Mouse (Mus musculus) CH12.LX (cell line): ENCODE measurements at regions not wholly inside any gene's neighbourhood (a gene's known extent, or its start where the extent isn't known, plus 50 kb on each side); places are given as distances from the start of the nearest gene placed in this dataset.
A peak's percentile ranks its signal among the peaks of the same experiment; 100 is the strongest.

Experiments
- DNase-seq: peaks from one replicate; pipeline ENCODE4 v3.0.0-alpha.2; 2013; ENCODE audit errors: extremely low read depth
- H3K27ac ChIP-seq: 2 replicates; pipeline ENCODE4 v1.5.1; 2012; ENCODE audit warnings: low read depth, mild to moderate bottlenecking, control low read depth, moderate library complexity; ENCODE audit not compliant: insufficient read depth
- H3K27me3 ChIP-seq: replicated peaks from 2 replicates; pipeline ENCODE3; 2012; ENCODE audit warnings: inconsistent platforms
- H3K36me3 ChIP-seq, 2 experiments: replicated peaks in 1 of 2; 2 replicates each; pipeline versions ENCODE3 to v1.6.1; 2012; ENCODE audit warnings: inconsistent platforms in 1 of 2, low read length in 1 of 2, mild to moderate bottlenecking in 1 of 2, mixed read lengths in 1 of 2, moderate library complexity in 1 of 2; ENCODE audit not compliant: control insufficient read depth in 1 of 2, insufficient read depth in 1 of 2
- H3K4me1 ChIP-seq, 2 experiments: 2 replicates each; pipeline ENCODE4 v1.6.1; 2012; ENCODE audit warnings: inconsistent platforms in 1 of 2, moderate library complexity in 1 of 2; ENCODE audit not compliant: insufficient read depth in 2 of 2, control insufficient read depth in 1 of 2
- H3K4me2 ChIP-seq: 2 replicates; pipeline ENCODE4 v1.6.1; 2012; ENCODE audit warnings: low read depth, mild to moderate bottlenecking, control low read depth; ENCODE audit not compliant: poor library complexity, insufficient read depth, severe bottlenecking
- H3K4me3 ChIP-seq, 3 experiments: fragments of 150-350 bp in 1 of 3; sonication (generic) in 1 of 3; replicated peaks in 1 of 3; 2 replicates each; pipeline versions ENCODE3 to v1.5.1; 2011 to 2012; ENCODE audit warnings: low read depth in 2 of 3, low read length in 2 of 3, mild to moderate bottlenecking in 2 of 3, moderate library complexity in 2 of 3, control low read depth in 1 of 3, improper control_type of control experiment in 1 of 3, inconsistent platforms in 1 of 3, mixed read lengths in 1 of 3; ENCODE audit not compliant: poor library complexity in 1 of 3
- H3K79me2 ChIP-seq: replicated peaks from 2 replicates; pipeline ENCODE4 v1.6.1; 2012; ENCODE audit warnings: mild to moderate bottlenecking, moderate library complexity; ENCODE audit not compliant: control insufficient read depth, poor library complexity, insufficient read depth, severe bottlenecking; ENCODE audit errors: extremely low read depth
- H3K9ac ChIP-seq: 2 replicates; pipeline ENCODE4 v1.6.1; 2012; ENCODE audit warnings: low read depth, mild to moderate bottlenecking, control low read depth, moderate library complexity; ENCODE audit not compliant: insufficient read depth
- H3K9me3 ChIP-seq: replicated peaks from 2 replicates; pipeline ENCODE3; 2012; ENCODE audit warnings: low read length, inconsistent platforms, mixed read lengths
- BHLHE40 ChIP-seq: IDR thresholded peaks from 2 replicates; pipeline ENCODE4 v1.6.1; 2011; ENCODE audit warnings: mild to moderate bottlenecking, low read depth, low read length, improper control_type of control experiment
- CHD2 ChIP-seq: IDR thresholded peaks from 2 replicates; pipeline ENCODE4 v1.6.1; 2011; ENCODE audit warnings: low read length, improper control_type of control experiment
- CTCF ChIP-seq, 2 experiments: IDR thresholded peaks in 1 of 2; conservative IDR thresholded peaks in 1 of 2; 2 replicates each; pipeline ENCODE4 v1.5.1; 2011 to 2012; ENCODE audit warnings: low read depth in 2 of 2, low read length in 2 of 2, improper control_type of control experiment in 1 of 2, inconsistent platforms in 1 of 2, mild to moderate bottlenecking in 1 of 2, moderate library complexity in 1 of 2
- E2F4 ChIP-seq: IDR thresholded peaks from 2 replicates; pipeline ENCODE4 v1.6.1; 2011; ENCODE audit warnings: low read depth, low read length, improper control_type of control experiment; ENCODE audit not compliant: insufficient replicate concordance
- ELF1 ChIP-seq: IDR thresholded peaks from 2 replicates; pipeline ENCODE4 v1.6.1; 2014; ENCODE audit warnings: low read depth, mild to moderate bottlenecking, inconsistent platforms, low read length, improper control_type of control experiment
- EP300 ChIP-seq: IDR thresholded peaks from 2 replicates; pipeline ENCODE4 v1.6.1; 2011; ENCODE audit warnings: low read length, improper control_type of control experiment
- ETS1 ChIP-seq: conservative IDR thresholded peaks from 2 replicates; pipeline ENCODE4 v1.6.1; 2012; ENCODE audit warnings: low read depth, mild to moderate bottlenecking, inconsistent platforms, low read length, improper control_type of control experiment, moderate library complexity
- HCFC1 ChIP-seq: IDR thresholded peaks from 2 replicates; pipeline ENCODE4 v1.6.1; 2012; ENCODE audit warnings: low read depth, mild to moderate bottlenecking, inconsistent platforms, low read length, improper control_type of control experiment
- IRF4 ChIP-seq: IDR thresholded peaks from 2 replicates; pipeline ENCODE4 v1.6.1; 2014; ENCODE audit warnings: low read depth, mild to moderate bottlenecking, inconsistent platforms, low read length, improper control_type of control experiment
- JUND ChIP-seq: conservative IDR thresholded peaks from 2 replicates; pipeline ENCODE4 v1.6.1; 2011; ENCODE audit warnings: low read depth, low read length, improper control_type of control experiment
- MAX ChIP-seq: IDR thresholded peaks from 2 replicates; pipeline ENCODE4 v1.6.1; 2011; ENCODE audit warnings: low read length, improper control_type of control experiment
- MAZ ChIP-seq: IDR thresholded peaks from 2 replicates; pipeline ENCODE4 v1.6.1; 2012; ENCODE audit warnings: low read depth, mild to moderate bottlenecking, inconsistent platforms, low read length, improper control_type of control experiment, moderate library complexity
- MEF2A ChIP-seq: IDR thresholded peaks from 2 replicates; pipeline ENCODE4 v1.6.1; 2014; ENCODE audit warnings: low read depth, mild to moderate bottlenecking, inconsistent platforms, low read length, improper control_type of control experiment, borderline replicate concordance
- MXI1 ChIP-seq: IDR thresholded peaks from 2 replicates; pipeline ENCODE4 v1.6.1; 2011; ENCODE audit warnings: mild to moderate bottlenecking, low read depth, low read length, improper control_type of control experiment
- MYC ChIP-seq: IDR thresholded peaks from 2 replicates; pipeline ENCODE4 v1.6.1; 2011; ENCODE audit warnings: low read depth, mild to moderate bottlenecking, improper control_type of control experiment, low read length
- PAX5 ChIP-seq: IDR thresholded peaks from 2 replicates; pipeline ENCODE4 v1.6.1; 2012; ENCODE audit warnings: low read length, inconsistent platforms, mixed read lengths
- RAD21 ChIP-seq: IDR thresholded peaks from 2 replicates; pipeline ENCODE4 v1.6.1; 2011; ENCODE audit warnings: low read depth, mild to moderate bottlenecking, low read length, improper control_type of control experiment, moderate library complexity
- SIN3A ChIP-seq: IDR thresholded peaks from 2 replicates; pipeline ENCODE4 v1.6.1; 2012; ENCODE audit warnings: low read length, improper control_type of control experiment, inconsistent platforms
- SMC3 ChIP-seq: IDR thresholded peaks from 2 replicates; pipeline ENCODE4 v1.6.1; 2011; ENCODE audit warnings: low read depth, low read length, improper control_type of control experiment
- TBP ChIP-seq: conservative IDR thresholded peaks from 2 replicates; pipeline ENCODE4 v1.6.1; 2011; ENCODE audit warnings: low read depth, low read length, improper control_type of control experiment
- TCF12 ChIP-seq: IDR thresholded peaks from 2 replicates; pipeline ENCODE4 v1.6.1; 2014; ENCODE audit warnings: low read depth, mild to moderate bottlenecking, inconsistent platforms, low read length, improper control_type of control experiment
- UBTF ChIP-seq: IDR thresholded peaks from 2 replicates; pipeline ENCODE4 v1.6.1; 2012; ENCODE audit warnings: low read depth, mild to moderate bottlenecking, inconsistent platforms, low read length, improper control_type of control experiment, moderate library complexity
- USF2 ChIP-seq: conservative IDR thresholded peaks from 2 replicates; pipeline ENCODE4 v1.6.1; 2011; ENCODE audit warnings: low read depth, low read length, improper control_type of control experiment
- ZC3H11A ChIP-seq: IDR thresholded peaks from 2 replicates; pipeline ENCODE4 v1.6.1; 2012; ENCODE audit warnings: low read depth, mild to moderate bottlenecking, inconsistent platforms, low read length, improper control_type of control experiment
- ZNF384 ChIP-seq: IDR thresholded peaks from 2 replicates; pipeline ENCODE4 v1.6.1; 2012; ENCODE audit warnings: low read depth, low read length, improper control_type of control experiment, inconsistent platforms
- dilution Hi-C: fragments of 300-500 bp; cut with MboI; formaldehyde crosslinking; loops from 2 replicates; pipeline ENCODE4 v1.14.3; 2020; ENCODE audit warnings: low sequenced_read_pairs; ENCODE audit not compliant: extremely low pct_unique_long_range_greater_than_20kb, extremely low pct_ligation_motif_present
- in situ Hi-C: fragments of 300-500 bp; cut with MboI; formaldehyde crosslinking; loops from 3 replicates; pipeline ENCODE4 v1.14.3; 2019; ENCODE audit warnings: low sequenced_read_pairs, low pct_ligation_motif_present, low pct_unique_long_range_greater_than_20kb, mixed read lengths

DNA sequence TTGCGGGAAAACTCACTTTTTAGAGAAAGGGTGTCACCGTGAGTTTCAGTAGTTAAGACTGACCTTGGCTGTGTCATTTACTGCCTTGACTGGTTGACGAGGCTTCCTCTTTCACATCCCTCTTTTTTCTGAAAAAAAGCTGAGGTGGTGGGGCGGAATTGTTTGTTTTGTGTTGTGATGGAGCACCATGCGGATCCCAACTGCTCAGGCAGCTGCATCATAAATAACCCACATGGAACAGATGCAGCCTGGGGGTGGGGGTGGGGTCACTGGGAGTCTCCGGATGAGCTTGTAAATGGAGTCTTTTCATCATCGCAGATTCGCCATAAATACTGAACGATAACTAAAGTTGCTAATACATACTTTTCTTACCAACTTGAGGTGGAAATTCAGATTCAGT lies 67.3 kb downstream of the Dact1 start:
- in situ Hi-C loops = no loop called here
- Histone ChIP-seq H3K4me3 (peak overlapping the region in 1 of 3 experiments; percentile 37), H3K27me3 (no peaks in the 10 kb centered on the region)
- dilution Hi-C loops = no loop called here
- DNase-seq = peak; percentile 53
- TF ChIP-seq TCF12 = peak; percentile 28; the same call in 1 of the 2 replicates
- peak; percentile 23; the same call in 1 of the 2 replicates for TF ChIP-seq MXI1
- 0 out of 2 replicates have a peak, but pooled peaks have one; percentile 16 for TF ChIP-seq MEF2A
- TF ChIP-seq MAX = peak; percentile 22; the same call in 1 of the 2 replicates
- no peak for TF ChIP-seq USF2
- TF ChIP-seq SMC3 = no peak
- 0 out of 2 replicates have a peak, but pooled peaks have one; percentile 17 for TF ChIP-seq TBP
- peak; percentile 88 for TF ChIP-seq ZNF384
- TF ChIP-seq CHD2 = peak; percentile 67
- TF ChIP-seq ELF1 = no peak; the same call in 1 of the 2 replicates
- TF ChIP-seq JUND = no peak
- no peak for TF ChIP-seq E2F4
- peak; percentile 29; the same call in 1 of the 2 replicates for TF ChIP-seq ETS1
- TF ChIP-seq BHLHE40 = peak; percentile 64
- TF ChIP-seq MYC = no peak
- TF ChIP-seq EP300 = peak; percentile 82
- TF ChIP-seq ZC3H11A = peak; percentile 38; the same call in 1 of the 2 replicates
- TF ChIP-seq IRF4 = peak; percentile 92
- TF ChIP-seq HCFC1 = peak; percentile 55
- TF ChIP-seq, all 38 proteins: peak for 13
- Histone ChIP-seq H3K4me2 (peak overlapping the region; percentile 98), H3K4me1 (peaks cover 0 to 16% of the 10 kb centered on the region in 2 experiments; a peak in 3 of 4 replicates), H3K9me3 (no peaks in the 10 kb centered on the region), H3K79me2 (no peaks in the 10 kb centered on the region), H3K27ac (no peak overlapping the region), H3K9ac (peak overlapping the region; percentile 47; the same call in 1 of the 2 replicates), H3K36me3 (no peaks in the 10 kb centered on the region)

DNA sequence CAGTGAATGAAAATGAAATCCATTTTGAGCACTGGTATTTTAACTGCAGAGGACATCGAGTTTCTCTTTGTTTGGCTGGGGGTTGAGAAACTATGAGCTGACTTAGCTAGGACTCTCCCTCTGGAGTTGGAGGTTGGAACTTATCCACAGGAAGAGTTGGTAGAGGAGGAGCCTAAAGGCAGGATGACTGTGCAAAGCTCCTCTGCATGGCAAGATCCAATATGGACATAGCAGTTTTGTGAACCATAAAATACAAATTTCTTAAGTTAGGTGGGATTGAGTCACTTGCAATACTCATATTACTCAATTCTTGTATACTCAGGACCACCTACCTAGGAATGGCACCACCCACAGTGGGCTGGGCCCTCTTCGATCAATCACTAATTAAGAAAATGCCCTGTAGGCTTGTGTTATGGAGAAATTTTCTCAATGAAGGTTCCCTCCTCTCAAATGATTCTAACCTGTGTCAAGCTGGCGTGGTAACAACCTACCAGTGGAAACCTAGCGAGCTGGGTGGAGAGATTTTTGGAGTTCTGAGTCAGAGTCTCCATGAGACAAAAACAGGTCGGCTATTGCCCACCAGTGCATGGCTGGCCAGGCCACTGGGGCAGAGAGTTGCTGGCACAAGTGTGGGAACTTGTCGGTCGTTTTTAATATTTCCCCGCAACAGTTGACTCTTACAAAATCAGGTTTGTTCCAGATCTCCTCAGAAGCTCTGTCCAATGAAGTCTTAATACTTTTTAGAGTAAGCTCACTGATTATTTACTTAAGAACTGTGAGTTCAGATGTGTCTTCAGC lies 70.1 kb downstream of the Dact1 start:
- Histone ChIP-seq H3K27me3 (no peaks in the 10 kb centered on the region), H3K79me2 (no peaks in the 10 kb centered on the region), H3K36me3 (no peaks in the 10 kb centered on the region), H3K4me2 (no peak overlapping the region), H3K9ac (no peak overlapping the region), H3K9me3 (no peaks in the 10 kb centered on the region), H3K4me3 (no peak overlapping the region), H3K4me1 (peaks cover 0 to 16% of the 10 kb centered on the region in 2 experiments; a peak in 3 of 4 replicates), H3K27ac (no peak overlapping the region)
- dilution Hi-C loops (no loop called here), in situ Hi-C loops (no loop called here)
- DNase-seq = no peak
- TF ChIP-seq SIN3A (no peak), PAX5 (no peak), MAZ (no peak), UBTF (no peak), CTCF (conservative IDR thresholded peaks at IDR 0.05 in 1 of 2, IDR thresholded peaks at IDR 0.05 in 1 of 2; ENCODE audit: low read depth in 2 of 2, low read length in 2 of 2) (no peak), TCF12 (no peak), ETS1 (no peak), JUND (no peak), MXI1 (no peak), BHLHE40 (no peak), RAD21 (no peak)
- TF ChIP-seq, all 38 proteins: peak for 0
